Mouse (Mus musculus) liver, embryonic 13.5 days (tissue): ENCODE measurements at regions not wholly inside any gene's neighbourhood (a gene's known extent, or its start where the extent isn't known, plus 50 kb on each side); places are given as distances from the start of the nearest gene placed in this dataset.

Experiments
- ATAC-seq: fragments of 200-750 bp; cut with Nextera tagmentation; 2 replicates; pipeline ENCODE4 v1.8.0; 2017; ENCODE audit warnings: low read depth, mild to moderate bottlenecking, moderate number of reproducible peaks, moderate library complexity
- DNase-seq: peaks from one replicate; pipeline ENCODE4 v3.0.0; 2022
- H3K27ac ChIP-seq: fragments of 300-500 bp; sonication (generic); 2 replicates; pipeline ENCODE4 v1.5.1; 2015; ENCODE audit warnings: moderate library complexity, mild to moderate bottlenecking, inconsistent platforms
- H3K27me3 ChIP-seq: fragments of 300-500 bp; sonication (generic); 2 replicates; pipeline ENCODE4 v1.6.1; 2015; ENCODE audit warnings: mild to moderate bottlenecking, inconsistent platforms
- H3K36me3 ChIP-seq: fragments of 300-500 bp; sonication (generic); 2 replicates; pipeline ENCODE4 v1.6.1; 2015; ENCODE audit warnings: mild to moderate bottlenecking, inconsistent platforms
- H3K4me1 ChIP-seq: fragments of 300-500 bp; sonication (generic); replicated peaks from 2 replicates; pipeline ENCODE4 v1.6.1; 2015; ENCODE audit warnings: inconsistent platforms
- H3K4me2 ChIP-seq: fragments of 300-500 bp; sonication (generic); 2 replicates; pipeline ENCODE4 v1.6.1; 2015; ENCODE audit warnings: inconsistent platforms, mild to moderate bottlenecking, moderate library complexity
- H3K4me3 ChIP-seq: fragments of 300-500 bp; sonication (generic); replicated peaks from 2 replicates; pipeline ENCODE4 v1.5.1; 2015; ENCODE audit warnings: mild to moderate bottlenecking, inconsistent platforms
- H3K9ac ChIP-seq: fragments of 300-500 bp; sonication (generic); 2 replicates; pipeline ENCODE4 v1.6.1; 2015; ENCODE audit warnings: mild to moderate bottlenecking, inconsistent platforms
- H3K9me3 ChIP-seq: fragments of 300-500 bp; sonication (generic); replicated peaks from 2 replicates; pipeline ENCODE4 v1.6.1; 2016; ENCODE audit warnings: inconsistent platforms
- WGBS: fragments of 180-500 bp; shearing (Covaris S2); methylation state at CpG from one replicate; pipeline ENCODE4 v1.1.7; 2015; ENCODE audit not compliant: insufficient replicate concordance; 5-methylcytosine and 5-hydroxymethylcytosine counted together

- Histone ChIP-seq H3K9me3 (no peaks in the 10 kb centered on the region), H3K27ac (no peak overlapping the region), H3K27me3 (no peaks in the 10 kb centered on the region), H3K4me1 (0 out of 2 replicates have a peak, but pooled peaks cover 3% of the 10 kb centered on the region), H3K4me3 (no peak overlapping the region), H3K9ac (no peak overlapping the region), H3K36me3 (no peaks in the 10 kb centered on the region), H3K4me2 (no peak overlapping the region)
- no peak for DNase-seq
- WGBS, result 60% methylated on average over 2 of the region's 2 CpGs
- no peak for ATAC-seq
Observed at GRCm38 (mm10) chr14:61805433-61805832, 198.2 kb downstream of the Kcnrg start.

GRCm38 (mm10) chr14:61808193-61808592, 200.9 kb downstream of the Kcnrg start:
- no peaks in the 10 kb centered on the region for H3K27me3 ChIP-seq
- H3K27ac ChIP-seq, result no peak overlapping the region
- no peaks in the 10 kb centered on the region for H3K9me3 ChIP-seq
- no peaks in the 10 kb centered on the region for H3K36me3 ChIP-seq
- ATAC-seq (no peak), DNase-seq (no peak)
- H3K9ac ChIP-seq, result no peak overlapping the region
- 0 out of 2 replicates have a peak, but pooled peaks cover 3% of the 10 kb centered on the region for H3K4me1 ChIP-seq
- H3K4me2 ChIP-seq, result no peak overlapping the region
- no peak overlapping the region for H3K4me3 ChIP-seq
- 63% methylated on average over 9 of the region's 9 CpGs for WGBS

GRCm38 (mm10) chr14:61809716-61810437, 202.6 kb downstream of the Kcnrg start:
- H3K4me3 ChIP-seq, result no peak overlapping the region
- no peak overlapping the region for H3K9ac ChIP-seq
- 61% methylated on average over 10 of the region's 10 CpGs for WGBS
- no peak overlapping the region for H3K27ac ChIP-seq
- no peaks in the 10 kb centered on the region for H3K36me3 ChIP-seq
- no peak overlapping the region for H3K4me2 ChIP-seq
- H3K27me3 ChIP-seq, result no peaks in the 10 kb centered on the region
- DNase-seq (no peak), ATAC-seq (no peak)
- H3K9me3 ChIP-seq, result no peaks in the 10 kb centered on the region
- 0 out of 2 replicates have a peak, but pooled peaks cover 3% of the 10 kb centered on the region for H3K4me1 ChIP-seq

GRCm38 (mm10) chr14:61810836-61811235, 203.6 kb downstream of the Kcnrg start:
- Histone ChIP-seq H3K4me3 (no peak overlapping the region), H3K27me3 (no peaks in the 10 kb centered on the region), H3K4me1 (0 out of 2 replicates have a peak, but pooled peaks cover 3% of the 10 kb centered on the region), H3K4me2 (no peak overlapping the region), H3K9ac (no peak overlapping the region), H3K36me3 (no peaks in the 10 kb centered on the region), H3K27ac (no peak overlapping the region), H3K9me3 (no peaks in the 10 kb centered on the region)
- ATAC-seq (no peak), DNase-seq (no peak)
- 68% methylated on average over 5 of the region's 5 CpGs for WGBS

GRCm38 (mm10) chr14:61817711-61818110, 210.5 kb downstream of the Kcnrg start:
- no peaks in the 10 kb centered on the region for H3K9me3 ChIP-seq
- no peak for ATAC-seq
- 61% methylated on average over 11 of the region's 11 CpGs for WGBS

GRCm38 (mm10) chr14:61818365-61818764, 211.1 kb downstream of the Kcnrg start:
- Histone ChIP-seq H3K4me2 (no peak overlapping the region), H3K27ac (no peak overlapping the region), H3K9ac (no peak overlapping the region), H3K4me1 (no peaks in the 10 kb centered on the region), H3K27me3 (no peaks in the 10 kb centered on the region), H3K4me3 (no peak overlapping the region), H3K9me3 (no peaks in the 10 kb centered on the region), H3K36me3 (no peaks in the 10 kb centered on the region)
- 64% methylated on average over 2 of the region's 2 CpGs for whole genome bisulfite sequencing
- DNase-seq (no peak), ATAC-seq (no peak)

More at GRCm38 (mm10) chr14:61817711-61818110, 210.5 kb downstream of the Kcnrg start:
- no peaks in the 10 kb centered on the region for H3K4me1 ChIP-seq
- no peaks in the 10 kb centered on the region for H3K36me3 ChIP-seq
- no peak overlapping the region for H3K4me2 ChIP-seq
- no peak overlapping the region for H3K27ac ChIP-seq
- H3K4me3 ChIP-seq, result no peak overlapping the region
- no peaks in the 10 kb centered on the region for H3K27me3 ChIP-seq
- no peak overlapping the region for H3K9ac ChIP-seq
- DNase-seq, result no peak

- ATAC-seq (no peak), DNase-seq (no peak)
- H3K4me1 ChIP-seq, result no peaks in the 10 kb centered on the region
- no peaks in the 10 kb centered on the region for H3K9me3 ChIP-seq
- WGBS, result 79% methylated on average over 2 of the region's 2 CpGs
- H3K27ac ChIP-seq, result no peak overlapping the region
- H3K4me3 ChIP-seq, result no peak overlapping the region
- H3K27me3 ChIP-seq, result no peaks in the 10 kb centered on the region
- no peak overlapping the region for H3K9ac ChIP-seq
- H3K4me2 ChIP-seq, result no peak overlapping the region
- H3K36me3 ChIP-seq, result no peaks in the 10 kb centered on the region
Observed at GRCm38 (mm10) chr14:61819251-61819650, 212.0 kb downstream of the Kcnrg start.

GRCm38 (mm10) chr14:61834291-61834936, 227.2 kb downstream of the Kcnrg start:
- no peaks in the 10 kb centered on the region for H3K27me3 ChIP-seq
- H3K9ac ChIP-seq, result no peak overlapping the region
- no peaks in the 10 kb centered on the region for H3K9me3 ChIP-seq
- DNase-seq (no peak), ATAC-seq (no peak)
- H3K4me2 ChIP-seq, result no peak overlapping the region
- WGBS, result 13% methylated on average over 8 of the region's 8 CpGs
- no peaks in the 10 kb centered on the region for H3K36me3 ChIP-seq
- H3K4me1 ChIP-seq, result 0 out of 2 replicates have a peak, but pooled peaks cover 3% of the 10 kb centered on the region
- H3K27ac ChIP-seq, result no peak overlapping the region
- no peak overlapping the region for H3K4me3 ChIP-seq

GRCm38 (mm10) chr14:61835729-61836128, 228.5 kb downstream of the Kcnrg start:
- 31% methylated on average over 6 of the region's 6 CpGs for WGBS
- ATAC-seq (no peak), DNase-seq (no peak)
- Histone ChIP-seq H3K4me2 (no peak overlapping the region), H3K27me3 (no peaks in the 10 kb centered on the region), H3K36me3 (no peaks in the 10 kb centered on the region), H3K4me3 (no peak overlapping the region), H3K9me3 (no peaks in the 10 kb centered on the region), H3K9ac (no peak overlapping the region), H3K27ac (no peak overlapping the region), H3K4me1 (0 out of 2 replicates have a peak, but pooled peaks cover 3% of the 10 kb centered on the region)

GRCm38 (mm10) chr14:61836231-61836630, 229.0 kb downstream of the Kcnrg start:
- DNase-seq (no peak), ATAC-seq (no peak)
- WGBS, result 29% methylated on average over 6 of the region's 6 CpGs
- no peak overlapping the region for H3K4me2 ChIP-seq
- H3K36me3 ChIP-seq, result no peaks in the 10 kb centered on the region
- no peaks in the 10 kb centered on the region for H3K27me3 ChIP-seq
- H3K4me3 ChIP-seq, result no peak overlapping the region
- H3K9me3 ChIP-seq, result no peaks in the 10 kb centered on the region
- no peak overlapping the region for H3K27ac ChIP-seq
- H3K9ac ChIP-seq, result no peak overlapping the region
- 0 out of 2 replicates have a peak, but pooled peaks cover 3% of the 10 kb centered on the region for H3K4me1 ChIP-seq

- no peak overlapping the region for H3K27ac ChIP-seq
- WGBS, result 65% methylated on average over 4 of the region's 4 CpGs
- no peaks in the 10 kb centered on the region for H3K36me3 ChIP-seq
- H3K9me3 ChIP-seq, result no peaks in the 10 kb centered on the region
- no peaks in the 10 kb centered on the region for H3K27me3 ChIP-seq
- no peak overlapping the region for H3K9ac ChIP-seq
- ATAC-seq (no peak), DNase-seq (no peak)
- 0 out of 2 replicates have a peak, but pooled peaks cover 3% of the 10 kb centered on the region for H3K4me1 ChIP-seq
- no peak overlapping the region for H3K4me3 ChIP-seq
- no peak overlapping the region for H3K4me2 ChIP-seq
Observed at GRCm38 (mm10) chr14:61836965-61837364, 229.7 kb downstream of the Kcnrg start.
